Mouse (Mus musculus) lung, embryonic 16.5 days (tissue): ENCODE measurements around the gene Cemip. TPM values are rescaled to one million over a fixed set of nuclear protein-coding genes. Genes with fewer than 3 reads are reported as not detected.
A peak's percentile ranks its signal among the peaks of the same experiment; 100 is the strongest.

ENCODE experiments used
- ATAC-seq: fragments of 200-750 bp; cut with Nextera tagmentation; 2 replicates; pipeline ENCODE4 v1.8.0; 2017; ENCODE audit warnings: low read depth, mild to moderate bottlenecking, moderate library complexity
- H3K27ac ChIP-seq: fragments of 300-500 bp; sonication (generic); 2 replicates; pipeline ENCODE4 v1.5.1; 2014; ENCODE audit warnings: mild to moderate bottlenecking, control low read depth, low read length
- H3K27me3 ChIP-seq: fragments of 300-500 bp; sonication (generic); 2 replicates; pipeline ENCODE4 v1.6.1; 2014; ENCODE audit warnings: low read depth, low read length, mixed read lengths; ENCODE audit not compliant: control insufficient read depth, insufficient read depth
- H3K36me3 ChIP-seq: fragments of 300-500 bp; sonication (generic); 2 replicates; pipeline ENCODE4 v1.6.1; 2014; ENCODE audit warnings: low read length; ENCODE audit not compliant: control insufficient read depth, insufficient read depth
- H3K4me1 ChIP-seq: fragments of 300-500 bp; sonication (generic); replicated peaks from 2 replicates; pipeline ENCODE4 v1.6.1; 2014; ENCODE audit warnings: low read length, mixed read lengths; ENCODE audit not compliant: control insufficient read depth, insufficient read depth
- H3K4me2 ChIP-seq: fragments of 300-500 bp; sonication (generic); 2 replicates; pipeline ENCODE4 v1.6.1; 2014; ENCODE audit warnings: low read depth, low read length, control low read depth
- H3K4me3 ChIP-seq: fragments of 300-500 bp; sonication (generic); 2 replicates; pipeline ENCODE4 v1.5.1; 2014; ENCODE audit warnings: mild to moderate bottlenecking, low read length, control low read depth
- H3K9ac ChIP-seq: fragments of 300-500 bp; sonication (generic); 2 replicates; pipeline ENCODE4 v1.6.1; 2014; ENCODE audit warnings: low read length, control low read depth
- H3K9me3 ChIP-seq: fragments of 300-500 bp; sonication (generic); 2 replicates; pipeline ENCODE4 v1.6.1; 2016; ENCODE audit warnings: low read length; ENCODE audit not compliant: control insufficient read depth
- WGBS: fragments of 180-500 bp; shearing (Covaris S2); extraction: QIAGEN DNeasy Blood & Tissue Kit; methylation state at CpG from one replicate; pipeline ENCODE4 v1.1.7; 2014; 5-methylcytosine and 5-hydroxymethylcytosine counted together
- polyA plus RNA-seq: library from polyadenylated mRNA; unstranded; fragments of >200 nt; fragmentation: Nextera tagmentation; extraction: Ambion mirVana; gene quantifications from 2 replicates; pipeline ENCODE4 v1.2.1, GENCODE M21; 2015

Cemip gene
- polyA plus RNA-seq, 1 experiment from 2014 or later = 1.4 TPM

- Histone ChIP-seq H3K36me3 (no peaks in the 10 kb centered on the region), H3K27me3 (no peaks in the 10 kb centered on the region), H3K4me2 (no peak overlapping the region), H3K9ac (no peak overlapping the region), H3K9me3 (no peaks in the 10 kb centered on the region), H3K4me1 (no peaks in the 10 kb centered on the region), H3K27ac (no peak overlapping the region), H3K4me3 (no peak overlapping the region)
- ATAC-seq = no peak
- 76% methylated on average over 3 of the region's 3 CpGs for WGBS
Measured at GRCm38 (mm10) chr7:84100672-84101071, 14.4 kb upstream of the Cemip start.

DNA sequence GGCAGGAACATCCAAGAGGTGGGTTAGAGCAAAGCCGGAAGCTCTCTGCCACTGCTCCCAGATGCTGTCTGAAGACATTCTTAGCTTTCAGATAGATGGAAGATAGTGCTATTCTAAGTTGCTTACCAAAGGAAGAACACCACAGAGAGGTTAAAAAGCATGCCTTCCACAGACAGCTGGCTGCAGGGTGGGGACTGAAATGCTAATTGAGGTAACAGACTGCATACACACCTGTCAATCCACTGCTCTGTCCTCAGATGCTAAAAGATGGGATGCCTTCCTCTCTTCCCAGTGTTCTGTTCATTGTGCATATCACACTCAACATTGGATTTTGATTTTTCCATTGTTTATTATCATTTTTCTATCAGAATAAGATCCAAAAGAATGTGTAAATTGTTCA lies 11.8 kb upstream of the Cemip start:
- H3K4me1 ChIP-seq = no peaks in the 10 kb centered on the region
- H3K9ac ChIP-seq = no peak overlapping the region
- H3K9me3 ChIP-seq = no peaks in the 10 kb centered on the region
- H3K4me2 ChIP-seq = no peak overlapping the region
- H3K4me3 ChIP-seq = no peak overlapping the region
- no peak overlapping the region for H3K27ac ChIP-seq
- ATAC-seq = no peak
- 94% methylated on average over 1 of the region's 1 CpGs for WGBS
- no peaks in the 10 kb centered on the region for H3K27me3 ChIP-seq
- no peaks in the 10 kb centered on the region for H3K36me3 ChIP-seq

DNA sequence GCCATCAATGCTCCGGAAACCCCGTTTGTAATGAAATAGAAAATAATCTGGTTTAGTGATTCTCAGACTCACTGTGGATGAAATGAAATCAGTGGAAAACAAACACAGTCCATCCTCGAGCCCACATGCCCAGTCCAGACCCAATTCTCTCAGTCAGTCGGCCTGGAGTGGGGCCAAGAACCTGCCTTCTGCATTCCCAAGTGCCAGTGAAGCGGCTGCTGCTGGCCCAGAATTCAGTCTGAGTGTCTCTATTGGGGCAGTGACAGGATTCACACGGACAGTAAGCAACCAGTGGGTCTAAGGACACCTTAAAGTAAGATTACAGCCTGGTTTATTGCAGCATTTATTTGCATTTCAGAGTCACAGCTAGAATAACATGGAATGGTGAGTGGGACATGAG lies 10.2 kb upstream of the Cemip start:
- H3K4me2 ChIP-seq = no peak overlapping the region
- H3K4me1 ChIP-seq = no peaks in the 10 kb centered on the region
- H3K9me3 ChIP-seq = no peaks in the 10 kb centered on the region
- H3K36me3 ChIP-seq = no peaks in the 10 kb centered on the region
- ATAC-seq = no peak
- 43% methylated on average over 6 of the region's 6 CpGs for whole genome bisulfite sequencing
- no peak overlapping the region for H3K27ac ChIP-seq
- H3K27me3 ChIP-seq = no peaks in the 10 kb centered on the region
- no peak overlapping the region for H3K9ac ChIP-seq
- no peak overlapping the region for H3K4me3 ChIP-seq

DNA sequence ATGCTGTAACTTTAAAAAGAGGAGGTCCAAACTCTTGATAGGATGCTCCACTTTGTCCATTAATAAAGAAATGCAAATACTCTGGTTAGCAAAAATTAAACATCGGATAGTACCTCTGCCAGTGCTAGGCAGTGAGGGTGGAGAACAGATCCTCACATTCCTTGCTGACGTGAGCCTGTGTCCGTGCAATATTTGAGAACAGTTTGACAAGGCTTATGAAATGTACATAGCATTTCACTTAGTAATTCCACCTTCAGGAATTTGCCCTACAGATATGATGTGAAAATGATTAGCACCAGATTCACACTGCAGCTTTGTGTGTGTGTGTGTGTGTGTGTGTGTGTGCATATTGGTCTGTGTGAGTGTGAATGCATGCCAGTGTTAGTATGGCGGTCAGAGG lies 4.5 kb upstream of the Cemip start:
- 41% methylated on average over 4 of the region's 4 CpGs for WGBS
- H3K4me3 ChIP-seq = no peak overlapping the region
- no peak overlapping the region for H3K4me2 ChIP-seq
- H3K4me1 ChIP-seq = peaks cover 4% of the 10 kb centered on the region; the same call in 1 of the 2 replicates
- no peaks in the 10 kb centered on the region for H3K36me3 ChIP-seq
- H3K9ac ChIP-seq = no peak overlapping the region
- H3K9me3 ChIP-seq = no peaks in the 10 kb centered on the region
- H3K27me3 ChIP-seq = peaks cover 4% of the 10 kb centered on the region; the same call in 1 of the 2 replicates
- ATAC-seq = no peak
- H3K27ac ChIP-seq = no peak overlapping the region

DNA sequence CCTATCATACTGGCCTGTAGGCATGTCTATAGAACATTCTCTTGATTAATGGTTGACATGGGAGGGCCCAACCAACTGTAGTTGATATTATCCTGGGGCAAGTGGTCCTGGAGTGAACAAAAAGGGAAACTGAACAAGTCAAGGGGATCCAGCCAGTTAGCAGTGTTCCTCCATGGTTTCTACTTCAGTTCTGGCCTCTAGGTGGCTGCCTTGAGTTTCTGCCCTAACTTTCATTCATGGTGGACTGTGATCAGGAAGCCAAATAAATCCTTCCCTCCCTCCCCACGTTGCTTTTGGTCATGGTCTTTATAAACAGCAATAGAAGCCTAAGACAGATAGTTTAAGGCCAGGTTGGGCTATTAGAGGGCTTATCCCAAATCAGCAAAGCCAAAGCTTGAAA lies 3.5 kb upstream of the Cemip start:
- Histone ChIP-seq H3K4me3 (no peak overlapping the region), H3K4me1 (peaks cover 8% of the 10 kb centered on the region; the same call in 1 of the 2 replicates), H3K27me3 (peaks cover 14% of the 10 kb centered on the region), H3K9me3 (no peaks in the 10 kb centered on the region), H3K9ac (no peak overlapping the region), H3K27ac (no peak overlapping the region), H3K4me2 (no peak overlapping the region), H3K36me3 (no peaks in the 10 kb centered on the region)
- 0% methylated on average over 1 of the region's 1 CpGs for WGBS
- no peak for ATAC-seq

DNA sequence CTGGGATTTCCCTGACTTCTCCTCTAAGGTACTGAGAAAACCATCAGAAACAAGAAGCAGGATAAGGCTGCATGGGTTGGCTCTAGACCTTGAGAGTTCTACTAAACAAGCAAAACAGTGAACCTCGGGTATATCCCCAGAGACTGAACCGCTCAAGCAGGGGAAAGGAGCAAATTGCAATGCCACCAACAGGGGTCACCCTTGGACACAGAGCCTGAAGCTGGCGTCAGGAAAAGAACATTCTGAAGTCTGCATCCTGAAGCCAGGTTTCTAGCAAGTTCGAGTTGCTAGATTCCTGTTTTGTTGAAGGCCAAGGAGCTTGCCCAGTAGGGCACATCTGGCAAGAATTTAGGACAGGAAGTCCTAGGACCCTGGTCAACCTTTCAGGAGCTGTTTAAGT lies 2.7 kb upstream of the Cemip start:
- Histone ChIP-seq H3K4me3 (no peak overlapping the region), H3K9me3 (no peaks in the 10 kb centered on the region), H3K4me2 (no peak overlapping the region), H3K4me1 (peaks cover 8% of the 10 kb centered on the region; the same call in 1 of the 2 replicates), H3K27ac (no peak overlapping the region), H3K27me3 (peaks cover 14% of the 10 kb centered on the region), H3K36me3 (no peaks in the 10 kb centered on the region), H3K9ac (no peak overlapping the region)
- 6% methylated on average over 4 of the region's 4 CpGs for WGBS
- ATAC-seq = no peak

DNA sequence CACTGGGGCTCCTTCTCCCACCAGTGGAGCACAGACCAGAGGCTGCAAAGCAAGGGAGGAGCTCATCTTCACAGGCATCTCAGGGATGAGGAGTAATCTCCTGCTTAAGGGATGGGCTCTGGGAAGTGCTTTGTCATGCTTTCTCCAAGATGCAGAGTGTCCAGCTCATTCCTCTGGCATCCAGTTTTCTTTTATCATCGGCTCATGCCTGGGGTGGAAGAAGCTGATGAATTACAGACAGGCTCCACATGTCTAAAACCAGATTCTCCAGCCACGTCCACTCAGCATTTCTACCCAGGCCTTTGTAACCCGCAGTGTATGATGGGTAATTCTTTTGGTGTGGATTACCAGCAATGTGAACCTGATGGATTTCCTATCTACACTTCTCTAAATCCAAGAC lies 1.9 kb upstream of the Cemip start:
- no peak overlapping the region for H3K27ac ChIP-seq
- H3K9me3 ChIP-seq = no peaks in the 10 kb centered on the region
- no peak overlapping the region for H3K9ac ChIP-seq
- H3K4me2 ChIP-seq = no peak overlapping the region
- H3K27me3 ChIP-seq = peaks cover 14% of the 10 kb centered on the region
- no peak overlapping the region for H3K4me3 ChIP-seq
- ATAC-seq = no peak
- no peaks in the 10 kb centered on the region for H3K36me3 ChIP-seq
- 72% methylated on average over 3 of the region's 3 CpGs for WGBS
- H3K4me1 ChIP-seq = peaks cover 8% of the 10 kb centered on the region; the same call in 1 of the 2 replicates

DNA sequence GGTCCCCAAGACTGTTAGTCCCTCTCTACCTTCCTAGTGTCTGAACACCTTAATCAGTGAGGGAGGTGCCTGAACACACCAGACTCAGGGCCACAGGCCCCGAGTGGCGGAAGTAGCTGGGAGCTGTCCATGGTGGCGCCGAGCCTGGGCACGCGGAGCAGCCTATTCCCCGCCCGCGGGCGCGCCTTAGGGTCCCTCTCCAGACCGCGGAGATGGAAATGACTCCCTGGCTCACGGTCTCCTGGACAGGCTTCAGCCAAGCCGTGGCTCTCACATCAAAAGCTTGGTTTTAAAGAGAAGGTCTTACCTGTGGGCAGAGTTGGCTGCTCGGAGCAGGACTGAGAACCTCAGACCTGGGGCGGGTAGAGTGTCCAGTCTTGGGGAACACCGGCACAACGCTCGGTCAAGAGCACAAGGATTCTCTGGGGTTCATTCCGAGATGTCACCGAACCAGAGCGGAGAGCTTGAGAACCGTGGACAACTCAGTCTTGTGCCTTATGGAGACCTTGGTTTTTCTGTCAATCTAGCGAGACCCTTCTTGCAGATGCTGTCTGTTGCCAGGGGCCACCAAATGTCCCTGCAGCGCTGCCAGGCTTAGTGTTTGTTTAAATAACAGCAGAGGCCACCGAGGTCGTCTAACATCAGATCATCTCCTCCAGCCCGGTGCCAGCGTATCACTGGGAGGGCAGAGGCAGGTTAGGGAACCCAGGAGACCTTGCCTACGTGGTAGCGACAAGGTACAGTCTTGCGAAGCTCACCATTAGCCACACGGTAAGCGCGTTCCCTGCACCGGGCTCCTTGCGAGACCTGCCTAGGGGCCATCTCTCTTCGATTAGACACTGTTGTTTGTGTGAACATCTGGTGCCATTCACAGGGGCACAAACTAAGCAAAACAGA lies 1.0 kb downstream of the Cemip start:
- Histone ChIP-seq H3K9me3 (no peaks in the 10 kb centered on the region), H3K27me3 (peaks cover 14% of the 10 kb centered on the region), H3K9ac (no peak overlapping the region), H3K4me2 (peak overlapping the region; percentile 86), H3K27ac (no peak overlapping the region), H3K4me1 (peaks cover 8% of the 10 kb centered on the region; the same call in 1 of the 2 replicates), H3K36me3 (no peaks in the 10 kb centered on the region), H3K4me3 (peak overlapping the region; percentile 51)
- peak; percentile 53 for ATAC-seq
- 5% methylated on average over 39 of the region's 39 CpGs for WGBS

- H3K9ac ChIP-seq = no peak overlapping the region
- H3K36me3 ChIP-seq = no peaks in the 10 kb centered on the region
- no peak overlapping the region for H3K4me3 ChIP-seq
- no peaks in the 10 kb centered on the region for H3K4me1 ChIP-seq
- H3K9me3 ChIP-seq = no peaks in the 10 kb centered on the region
- no peak for ATAC-seq
- WGBS = 57% methylated on average over 7 of the region's 7 CpGs
- H3K4me2 ChIP-seq = no peak overlapping the region
- H3K27ac ChIP-seq = no peak overlapping the region
- H3K27me3 ChIP-seq = no peaks in the 10 kb centered on the region
Measured at GRCm38 (mm10) chr7:84077257-84078013, 8.9 kb downstream of the Cemip start.
